Mouse (Mus musculus): ENCODE data around the gene Tectb. TPM values are rescaled to one million over a fixed set of nuclear protein-coding genes. Genes with fewer than 3 reads are reported as not detected.

Gene Tectb
- polyA plus RNA-seq, 1 experiment from 2014 or later, result not detected

GRCm38 (mm10) chr19:55226621-55227020, 46.1 kb downstream of the Tectb start:
- no peaks in the 10 kb centered on the region for H3K36me3 ChIP-seq
- no peak overlapping the region for H3K9ac ChIP-seq
- no peak overlapping the region for H3K4me2 ChIP-seq
- peaks cover 4% of the 10 kb centered on the region; the same call in 1 of the 2 replicates for H3K4me1 ChIP-seq (replicated peaks)
- no peaks in the 10 kb centered on the region for H3K27me3 ChIP-seq (replicated peaks)
- no peak for ATAC-seq (ENCODE audit: insufficient number of reproducible peaks, low FRiP score)
- H3K4me3 ChIP-seq, result no peak overlapping the region
- H3K27ac ChIP-seq (ENCODE audit: poor library complexity, severe bottlenecking), result no peak overlapping the region
- WGBS, result 68% methylated on average over 5 of the region's 5 CpGs
- no peaks in the 10 kb centered on the region for H3K9me3 ChIP-seq (replicated peaks)

GRCm38 (mm10) chr19:55227135-55227534, 46.6 kb downstream of the Tectb start:
- Histone ChIP-seq H3K27ac (ENCODE audit: poor library complexity, severe bottlenecking) (no peak overlapping the region), H3K27me3 (replicated peaks) (no peaks in the 10 kb centered on the region), H3K9me3 (replicated peaks) (no peaks in the 10 kb centered on the region), H3K4me1 (replicated peaks) (peaks cover 4% of the 10 kb centered on the region; the same call in 1 of the 2 replicates), H3K4me3 (no peak overlapping the region), H3K4me2 (no peak overlapping the region), H3K9ac (no peak overlapping the region), H3K36me3 (no peaks in the 10 kb centered on the region)
- ATAC-seq (ENCODE audit: insufficient number of reproducible peaks, low FRiP score), result no peak
- 74% methylated on average over 7 of the region's 7 CpGs for WGBS

- H3K4me1 ChIP-seq (replicated peaks), result peaks cover 4% of the 10 kb centered on the region; the same call in 1 of the 2 replicates
- H3K4me3 ChIP-seq, result no peak overlapping the region
- ATAC-seq (ENCODE audit: insufficient number of reproducible peaks, low FRiP score), result no peak
- H3K27me3 ChIP-seq (replicated peaks), result no peaks in the 10 kb centered on the region
- no peak overlapping the region for H3K27ac ChIP-seq (ENCODE audit: poor library complexity, severe bottlenecking)
- H3K4me2 ChIP-seq, result no peak overlapping the region
- 65% methylated on average over 10 of the region's 10 CpGs for WGBS
- H3K36me3 ChIP-seq, result no peaks in the 10 kb centered on the region
- H3K9ac ChIP-seq, result no peak overlapping the region
- H3K9me3 ChIP-seq (replicated peaks), result no peaks in the 10 kb centered on the region
These were observed 50.5 kb downstream of the Tectb start for GRCm38 (mm10) chr19:55231081-55231480.

GRCm38 (mm10) chr19:55232136-55232535, 51.6 kb downstream of the Tectb start:
- no peak overlapping the region for H3K9ac ChIP-seq
- no peaks in the 10 kb centered on the region for H3K27me3 ChIP-seq (replicated peaks)
- H3K27ac ChIP-seq (ENCODE audit: poor library complexity, severe bottlenecking), result no peak overlapping the region
- H3K4me1 ChIP-seq (replicated peaks), result peaks cover 4% of the 10 kb centered on the region; the same call in 1 of the 2 replicates
- no peak overlapping the region for H3K4me2 ChIP-seq
- WGBS, result 43% methylated on average over 8 of the region's 8 CpGs
- H3K4me3 ChIP-seq, result no peak overlapping the region
- 0 out of 2 replicates have a peak, but pooled peaks have one; percentile 25 for ATAC-seq (ENCODE audit: insufficient number of reproducible peaks, low FRiP score)
- H3K36me3 ChIP-seq, result no peaks in the 10 kb centered on the region
- no peaks in the 10 kb centered on the region for H3K9me3 ChIP-seq (replicated peaks)

- ATAC-seq (ENCODE audit: insufficient number of reproducible peaks, low FRiP score), result no peak
- H3K4me2 ChIP-seq, result no peak overlapping the region
- no peaks in the 10 kb centered on the region for H3K36me3 ChIP-seq
- H3K27ac ChIP-seq (ENCODE audit: poor library complexity, severe bottlenecking), result no peak overlapping the region
- no peaks in the 10 kb centered on the region for H3K27me3 ChIP-seq (replicated peaks)
- H3K9ac ChIP-seq, result no peak overlapping the region
- H3K9me3 ChIP-seq (replicated peaks), result no peaks in the 10 kb centered on the region
- WGBS, result 57% methylated on average over 2 of the region's 2 CpGs
- peaks cover 5% of the 10 kb centered on the region; the same call in 1 of the 2 replicates for H3K4me1 ChIP-seq (replicated peaks)
- H3K4me3 ChIP-seq, result no peak overlapping the region
These were observed 55.5 kb downstream of the Tectb start for GRCm38 (mm10) chr19:55236026-55236425.

GRCm38 (mm10) chr19:55236564-55236963, 56.0 kb downstream of the Tectb start:
- no peaks in the 10 kb centered on the region for H3K36me3 ChIP-seq
- H3K4me3 ChIP-seq, result no peak overlapping the region
- no peaks in the 10 kb centered on the region for H3K27me3 ChIP-seq (replicated peaks)
- WGBS, result 78% methylated on average over 5 of the region's 5 CpGs
- no peak overlapping the region for H3K4me2 ChIP-seq
- no peak overlapping the region for H3K9ac ChIP-seq
- H3K4me1 ChIP-seq (replicated peaks), result 0 out of 2 replicates have a peak, but pooled peaks cover 3% of the 10 kb centered on the region
- no peak overlapping the region for H3K27ac ChIP-seq (ENCODE audit: poor library complexity, severe bottlenecking)
- no peak for ATAC-seq (ENCODE audit: insufficient number of reproducible peaks, low FRiP score)
- H3K9me3 ChIP-seq (replicated peaks), result no peaks in the 10 kb centered on the region

GRCm38 (mm10) chr19:55239766-55240426, 59.4 kb downstream of the Tectb start:
- no peaks in the 10 kb centered on the region for H3K27me3 ChIP-seq (replicated peaks)
- no peak overlapping the region for H3K9ac ChIP-seq
- peaks cover 8% of the 10 kb centered on the region for H3K4me1 ChIP-seq (replicated peaks)
- no peaks in the 10 kb centered on the region for H3K9me3 ChIP-seq (replicated peaks)
- no peak overlapping the region for H3K4me3 ChIP-seq
- H3K36me3 ChIP-seq, result no peaks in the 10 kb centered on the region
- no peak overlapping the region for H3K27ac ChIP-seq (ENCODE audit: poor library complexity, severe bottlenecking)
- 66% methylated on average over 6 of the region's 6 CpGs for WGBS
- ATAC-seq (ENCODE audit: insufficient number of reproducible peaks, low FRiP score), result no peak
- no peak overlapping the region for H3K4me2 ChIP-seq

GRCm38 (mm10) chr19:55241186-55241645, 60.7 kb downstream of the Tectb start, which contains the start of gene Gucy2g:
Gene Gucy2g (minus strand): TSS chr19:55241236.
- no peak within 1 kb of the TSS for H3K27ac ChIP-seq (ENCODE audit: poor library complexity, severe bottlenecking)
- no peaks in the 10 kb centered on the region for H3K9me3 ChIP-seq (replicated peaks)
- H3K9ac ChIP-seq, result no peak within 1 kb of the TSS
- H3K36me3 ChIP-seq, result no peaks in the 10 kb centered on the region
- 75% methylated on average over 6 of the region's 6 CpGs for whole genome bisulfite sequencing
- H3K4me2 ChIP-seq, result no peak within 1 kb of the TSS
- no peak within 1 kb of the TSS for H3K4me3 ChIP-seq
- H3K4me1 ChIP-seq (replicated peaks), result peaks cover 16% of the 10 kb centered on the region
- no peak for ATAC-seq (ENCODE audit: insufficient number of reproducible peaks, low FRiP score)
- no peaks in the 10 kb centered on the region for H3K27me3 ChIP-seq (replicated peaks)

GRCm38 (mm10) chr19:55244791-55245231, 64.3 kb downstream of the Tectb start:
- ATAC-seq (ENCODE audit: insufficient number of reproducible peaks, low FRiP score), result peak; percentile 91
- peaks cover 16% of the 10 kb centered on the region for H3K4me1 ChIP-seq (replicated peaks)
- peak overlapping the region; percentile 6; the same call in 1 of the 2 replicates for H3K4me2 ChIP-seq
- 0 out of 2 replicates have a peak, but pooled peaks cover 4% of the 10 kb centered on the region for H3K27me3 ChIP-seq (replicated peaks)
- H3K27ac ChIP-seq (ENCODE audit: poor library complexity, severe bottlenecking), result peak overlapping the region; percentile 53
- 10% methylated on average over 7 of the region's 7 CpGs for WGBS
- H3K36me3 ChIP-seq, result no peaks in the 10 kb centered on the region
- no peak overlapping the region for H3K9ac ChIP-seq
- H3K4me3 ChIP-seq, result no peak overlapping the region
- no peaks in the 10 kb centered on the region for H3K9me3 ChIP-seq (replicated peaks)
